Comparison of ENCODE assay signal across 20 mouse cellular contexts in the genomic region with DNA sequence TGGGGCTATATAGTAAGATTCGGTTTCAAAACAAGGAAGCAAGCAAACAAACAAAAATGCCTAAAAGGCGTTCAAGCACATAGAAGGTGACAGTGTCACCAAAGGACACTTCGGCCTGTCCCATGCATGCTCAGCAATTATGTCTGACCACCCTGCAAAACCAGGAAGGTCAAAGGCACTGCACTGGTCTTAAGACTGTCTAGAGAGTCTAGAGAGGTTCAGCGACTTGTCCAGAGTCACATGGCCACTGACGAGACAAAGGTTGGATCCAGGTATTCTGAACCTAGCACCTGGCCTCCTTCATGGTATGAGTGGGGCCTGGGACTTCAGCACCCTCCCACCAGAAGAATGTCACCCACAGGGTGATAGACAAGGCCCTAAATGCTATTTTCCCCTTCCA. TPM values are rescaled to one million over a fixed set of nuclear protein-coding genes. Genes with fewer than 3 reads are reported as not detected.
DNase-seq lines count a peak whose midpoint lies in the region; ATAC-seq and TF ChIP-seq lines count a peak whose summit lies in the region.
"Had no signal": no experiment of that assay in that cellular context is flagged by ENCODE, and none has a peak within 500 bp of the region (broad histone marks: within the 10 kb centered on the region; RNA-seq: fewer than 3 reads in every experiment).

No protein-coding gene starts in this region.

- peaks cover 4% of the 10 kb centered on the region; the same call in 1 of the 2 replicates for H3K79me2 ChIP-seq in liver, adult 2 months (ENCODE audit: control insufficient read depth, insufficient read depth, low read length)

- TF ChIP-seq EP300 in stomach, postnatal 0 days (optimal IDR thresholded peaks at IDR 0.05): no peak

- DNase-seq in forebrain, embryonic 10.5 days (ENCODE audit: extremely low spot score, low spot score): no peak
- DNase-seq in liver, adult 2 months (ENCODE audit: extremely low read depth, low read depth, low spot score): peak; percentile 57
- no peak for DNase-seq in liver
- DNase-seq in neural tube, embryonic 10.5 days (ENCODE audit: extremely low spot score, low spot score): no peak
- DNase-seq in stomach, postnatal 0 days (ENCODE audit: low spot score): peak; percentile 9
- no peak for DNase-seq in cerebellum, adult 18-20 months
- DNase-seq: adrenal gland, postnatal 10 days; B cell, adult 2 months; cerebellum, adult 11 months; cerebellum, adult 9-10 months; forebrain, postnatal 0 days; gastrocnemius, postnatal 14 days had no signal

- H3K9me3 ChIP-seq in forebrain, embryonic 10.5 days: no peaks in the 10 kb centered on the region
- H3K9me3 ChIP-seq in forebrain, embryonic 12.5 days: no peaks in the 10 kb centered on the region
- no peaks in the 10 kb centered on the region for H3K9me3 ChIP-seq in neural tube, embryonic 13.5 days
- no peaks in the 10 kb centered on the region for H3K9me3 ChIP-seq in stomach, postnatal 0 days (ENCODE audit: control insufficient read depth, low read length)
- H3K9me3 ChIP-seq: embryonic facial prominence, embryonic 12.5 days; forebrain, embryonic 13.5 days; G1E; heart, embryonic 12.5 days; hindbrain, embryonic 15.5 days had no signal

- TF ChIP-seq CTCF in liver, adult 2 months (IDR thresholded peaks at IDR 0.05; ENCODE audit: low read depth, low read length): no peak
- no peak for TF ChIP-seq CTCF in stomach, postnatal 0 days (IDR thresholded peaks at IDR 0.05; ENCODE audit: low read depth)

- TF ChIP-seq POLR2A in liver, adult 2 months (IDR thresholded peaks at IDR 0.05; ENCODE audit: extremely low read depth, insufficient read depth, low read length): no peak

- peaks cover 86% of the 10 kb centered on the region for H3K4me1 ChIP-seq in forebrain, embryonic 10.5 days
- H3K4me1 ChIP-seq in forebrain, embryonic 12.5 days: peaks cover 72% of the 10 kb centered on the region
- peaks cover 53% of the 10 kb centered on the region for H3K4me1 ChIP-seq in liver, adult 2 months (ENCODE audit: control insufficient read depth, insufficient read depth, low read length)
- peaks cover 80% of the 10 kb centered on the region for H3K4me1 ChIP-seq in neural tube, embryonic 13.5 days (replicated peaks)
- peaks cover 22% of the 10 kb centered on the region for H3K4me1 ChIP-seq in stomach, postnatal 0 days (replicated peaks; ENCODE audit: control insufficient read depth, insufficient read depth)

- peak overlapping the region; percentile 40; the same call in 1 of the 2 replicates for H3K27ac ChIP-seq in forebrain, embryonic 10.5 days
- H3K27ac ChIP-seq in forebrain, embryonic 12.5 days: no peak overlapping the region
- H3K27ac ChIP-seq in liver, adult 2 months (replicated peaks; ENCODE audit: insufficient read depth, low read depth, low read length): peak overlapping the region; percentile 95
- H3K27ac ChIP-seq in neural tube, embryonic 13.5 days (replicated peaks): 0 out of 2 replicates have a peak overlapping the region, but pooled peaks have one; percentile 55
- no peak overlapping the region for H3K27ac ChIP-seq in stomach, postnatal 0 days (replicated peaks)
- H3K27ac ChIP-seq: forebrain, embryonic 13.5 days had no signal

- H3K4me3 ChIP-seq in forebrain, embryonic 10.5 days: no peak overlapping the region
- H3K4me3 ChIP-seq in forebrain, embryonic 12.5 days (replicated peaks): no peak overlapping the region
- no peak overlapping the region for H3K4me3 ChIP-seq in liver, adult 2 months (ENCODE audit: insufficient read depth, low read depth, low read length)
- H3K4me3 ChIP-seq in neural tube, embryonic 13.5 days: no peak overlapping the region
- no peak overlapping the region for H3K4me3 ChIP-seq in stomach, postnatal 0 days (ENCODE audit: low read depth, low read length)
- H3K4me3 ChIP-seq: embryonic facial prominence, embryonic 12.5 days; forebrain, embryonic 13.5 days; heart, embryonic 12.5 days; hindbrain, embryonic 15.5 days had no signal

- H3K9ac ChIP-seq in forebrain, embryonic 12.5 days: no peak overlapping the region
- H3K9ac ChIP-seq in liver, adult 2 months (ENCODE audit: low read depth, low read length): peak overlapping the region; percentile 89
- no peak overlapping the region for H3K9ac ChIP-seq in neural tube, embryonic 13.5 days
- H3K9ac ChIP-seq in stomach, postnatal 0 days (ENCODE audit: low read length): no peak overlapping the region
- H3K9ac ChIP-seq: embryonic facial prominence, embryonic 12.5 days; forebrain, embryonic 13.5 days; forebrain, postnatal 0 days; heart, embryonic 12.5 days; hindbrain, embryonic 15.5 days had no signal

- H3K36me3 ChIP-seq in forebrain, embryonic 10.5 days (replicated peaks): peaks cover 19% of the 10 kb centered on the region
- H3K36me3 ChIP-seq in forebrain, embryonic 12.5 days (replicated peaks): peaks cover 5% of the 10 kb centered on the region
- H3K36me3 ChIP-seq in liver, adult 2 months (ENCODE audit: control insufficient read depth, insufficient read depth, low read length): peaks cover 10% of the 10 kb centered on the region; the same call in 1 of the 2 replicates
- H3K36me3 ChIP-seq in neural tube, embryonic 13.5 days: peaks cover 5% of the 10 kb centered on the region
- H3K36me3 ChIP-seq in stomach, postnatal 0 days (ENCODE audit: control insufficient read depth, insufficient read depth, low read length): peaks cover 6% of the 10 kb centered on the region; the same call in 1 of the 2 replicates
- H3K36me3 ChIP-seq: G1E; hindbrain, embryonic 15.5 days had no signal

- ATAC-seq in forebrain, embryonic 12.5 days (ENCODE audit: low FRiP score): no peak
- no peak for ATAC-seq in neural tube, embryonic 13.5 days (ENCODE audit: low read depth)
- no peak for ATAC-seq in stomach, postnatal 0 days (ENCODE audit: low FRiP score, low TSS enrichment)
- ATAC-seq: CD4-positive, CD25-positive, alpha-beta regulatory T cell, adult 4 months; forebrain, embryonic 13.5 days; forebrain, postnatal 0 days had no signal

- no peak overlapping the region for H3K4me2 ChIP-seq in forebrain, embryonic 12.5 days
- no peak overlapping the region for H3K4me2 ChIP-seq in neural tube, embryonic 13.5 days
- H3K4me2 ChIP-seq in stomach, postnatal 0 days (replicated peaks; ENCODE audit: low read depth): no peak overlapping the region
- H3K4me2 ChIP-seq: embryonic facial prominence, embryonic 12.5 days; forebrain, embryonic 13.5 days; heart, embryonic 12.5 days; hindbrain, embryonic 15.5 days had no signal

- 88% methylated on average over 5 of the region's 5 CpGs for WGBS in forebrain, embryonic 10.5 days
- WGBS in forebrain, embryonic 12.5 days: 83% methylated on average over 5 of the region's 5 CpGs
- 15% methylated on average over 5 of the region's 5 CpGs for WGBS in liver, adult 2 months
- WGBS in neural tube, embryonic 13.5 days: 86% methylated on average over 5 of the region's 5 CpGs
- WGBS in stomach, postnatal 0 days: 83% methylated on average over 5 of the region's 5 CpGs

- H3K27me3 ChIP-seq in forebrain, embryonic 10.5 days (ENCODE audit: poor library complexity, severe bottlenecking): no peaks in the 10 kb centered on the region; the same call in 1 of the 2 replicates
- H3K27me3 ChIP-seq in forebrain, embryonic 12.5 days: 0 out of 2 replicates have a peak, but pooled peaks cover 10% of the 10 kb centered on the region
- no peaks in the 10 kb centered on the region for H3K27me3 ChIP-seq in liver, adult 2 months (ENCODE audit: control insufficient read depth, insufficient read depth, low read length)
- no peaks in the 10 kb centered on the region for H3K27me3 ChIP-seq in neural tube, embryonic 13.5 days
- no peaks in the 10 kb centered on the region for H3K27me3 ChIP-seq in stomach, postnatal 0 days (ENCODE audit: control insufficient read depth, insufficient read depth, low read length)
- H3K27me3 ChIP-seq: embryonic facial prominence, embryonic 12.5 days; forebrain, embryonic 13.5 days; heart, embryonic 12.5 days; hindbrain, embryonic 15.5 days had no signal

RNA-seq across cellular contexts. Expression of a gene that starts 3.8 kb away (rescaled TPM):
- polyA plus RNA-seq in forebrain, embryonic 10.5 days (2016; fragmentation: Nextera tagmentation; extraction: Ambion mirVana): 8.7 and 9.3 TPM in 2 replicates
- 6.5 and 7.7 TPM in 2 replicates for polyA plus RNA-seq in forebrain, embryonic 12.5 days (2016; fragmentation: Nextera tagmentation; extraction: Ambion mirVana)
- total RNA-seq in liver, adult 2 months (2014; rRNA removed): 10.1 and 15.4 TPM in 2 replicates
- 57.1 and 103 TPM in 2 replicates for polyA plus RNA-seq in liver, adult 2 months (2012; rRNA removed)
- polyA plus RNA-seq in neural tube, embryonic 13.5 days (2015; fragmentation: Nextera tagmentation; extraction: Ambion mirVana): 6.9 and 8.1 TPM in 2 replicates
- 29.9 and 34.0 TPM in 2 replicates for polyA plus RNA-seq in stomach, postnatal 0 days (2015; fragmentation: Nextera tagmentation; extraction: Ambion mirVana)
- total RNA-seq: G1E had no signal
- polyA plus RNA-seq: CD4-positive, CD25-positive, alpha-beta regulatory T cell, adult 4 months; G1E had no signal

RNA-seq across cellular contexts. Expression of a gene that starts 36.3 kb away (rescaled TPM):
- polyA plus RNA-seq in forebrain, embryonic 10.5 days (2016; fragmentation: Nextera tagmentation; extraction: Ambion mirVana): 22.3 and 22.4 TPM in 2 replicates
- polyA plus RNA-seq in forebrain, embryonic 12.5 days (2016; fragmentation: Nextera tagmentation; extraction: Ambion mirVana): 10.6 and 11.7 TPM in 2 replicates
- 16.8 and 19.7 TPM in 2 replicates for total RNA-seq in liver, adult 2 months (2014; rRNA removed)
- polyA plus RNA-seq in liver, adult 2 months (2012; rRNA removed): 7.4 and 12.2 TPM in 2 replicates
- 20.5 and 20.7 TPM in 2 replicates for polyA plus RNA-seq in neural tube, embryonic 13.5 days (2015; fragmentation: Nextera tagmentation; extraction: Ambion mirVana)
- 37.7 and 39.3 TPM in 2 replicates for polyA plus RNA-seq in stomach, postnatal 0 days (2015; fragmentation: Nextera tagmentation; extraction: Ambion mirVana)

Comparison
In these comparisons a context has a peak if more than half of its experiments do, and no peak if none do; other contexts are left out.
1. DNase-seq: peak in liver, adult 2 months (single experiment) and stomach, postnatal 0 days (single experiment); none in forebrain, embryonic 10.5 days (single experiment), liver (single experiment), neural tube, embryonic 10.5 days (single experiment) and cerebellum, adult 18-20 months (0 of 2).
2. H3K27ac ChIP-seq: peak in forebrain, embryonic 10.5 days (single experiment), liver, adult 2 months (single experiment) and neural tube, embryonic 13.5 days (single experiment); none in forebrain, embryonic 12.5 days (single experiment) and stomach, postnatal 0 days (single experiment).